Mouse (Mus musculus) cerebellum, postnatal 36 days (tissue): Measurements from ENCODE around the gene Calm2.

Experiments
- DNase-seq, 2 experiments: peaks; one replicate each; pipeline ENCODE4 v3.0.0; 2021 to 2022; ENCODE audit warnings: mixed read lengths in 2 of 2

The Calm2 gene

DNA sequence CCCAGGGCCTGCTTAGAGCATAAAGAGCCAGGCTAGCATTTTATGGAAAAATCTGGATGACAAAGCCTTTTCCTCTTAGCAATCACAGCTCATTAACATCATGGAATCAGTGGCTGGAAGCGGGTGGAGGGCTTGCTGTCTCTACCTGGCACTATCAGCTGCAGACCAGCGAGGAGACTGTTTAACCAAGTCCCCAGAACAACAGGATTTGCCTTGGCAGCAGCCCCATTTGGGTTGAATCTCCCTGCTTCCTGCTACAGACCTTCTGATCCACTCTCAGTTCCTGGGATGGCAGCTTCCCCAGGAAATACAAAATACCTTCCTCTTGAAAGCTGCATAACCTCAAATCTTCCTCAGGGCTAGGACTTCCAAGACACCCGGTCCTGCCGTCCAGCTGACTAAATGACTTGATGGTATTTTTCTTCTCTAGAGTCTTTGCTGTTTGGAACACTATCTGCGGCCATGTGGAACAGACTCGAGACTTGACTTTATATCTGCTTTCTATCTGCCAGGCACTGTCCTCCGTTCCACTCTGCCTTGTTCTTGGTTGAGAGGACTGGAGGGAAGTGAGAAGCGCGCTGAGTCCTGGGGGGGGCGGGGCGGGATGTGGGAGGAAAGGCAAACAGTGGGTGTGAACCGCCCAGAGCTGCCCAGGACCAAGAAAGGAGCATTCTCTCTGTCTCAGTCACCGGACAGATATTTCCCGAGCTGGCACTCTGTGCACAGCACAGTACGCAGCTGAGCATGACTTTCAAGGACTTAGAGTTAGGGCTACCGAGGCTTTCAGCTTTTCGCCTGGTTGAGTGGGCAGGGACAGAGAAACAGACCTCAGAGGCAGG lies 12.4 kb upstream of the Calm2 start:
- DNase-seq: peak; percentile 52

GRCm38 (mm10) chr17:87457961-87458360 lies 11.2 kb upstream of the Calm2 start:
- no peak for DNase-seq

DNA sequence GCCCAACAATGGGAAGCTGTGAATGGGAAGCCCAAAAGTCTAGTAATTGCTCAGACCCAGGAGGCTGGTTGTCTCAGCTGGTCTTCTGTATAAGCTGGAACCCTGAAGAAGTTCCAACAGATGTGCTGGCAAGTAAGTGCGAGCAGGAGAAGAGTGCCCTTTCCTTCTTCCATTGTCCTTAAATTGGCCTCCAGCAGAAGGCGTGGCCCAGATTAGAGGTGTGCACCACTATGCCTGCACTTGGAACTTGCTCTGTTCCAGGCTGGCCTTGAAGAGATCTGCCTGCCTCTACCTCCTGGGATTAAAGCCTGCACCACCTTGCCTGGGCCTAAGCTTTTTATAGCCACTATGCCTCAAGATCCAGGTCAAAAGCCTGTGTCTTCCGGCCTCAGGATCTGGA lies 7.4 kb upstream of the Calm2 start:
- DNase-seq: no peak

GRCm38 (mm10) chr17:87453336-87453735 lies 6.6 kb upstream of the Calm2 start:
- no peak for DNase-seq

- DNase-seq: no peak
Measured at GRCm38 (mm10) chr17:87448881-87449280, 2.1 kb upstream of the Calm2 start.

DNA sequence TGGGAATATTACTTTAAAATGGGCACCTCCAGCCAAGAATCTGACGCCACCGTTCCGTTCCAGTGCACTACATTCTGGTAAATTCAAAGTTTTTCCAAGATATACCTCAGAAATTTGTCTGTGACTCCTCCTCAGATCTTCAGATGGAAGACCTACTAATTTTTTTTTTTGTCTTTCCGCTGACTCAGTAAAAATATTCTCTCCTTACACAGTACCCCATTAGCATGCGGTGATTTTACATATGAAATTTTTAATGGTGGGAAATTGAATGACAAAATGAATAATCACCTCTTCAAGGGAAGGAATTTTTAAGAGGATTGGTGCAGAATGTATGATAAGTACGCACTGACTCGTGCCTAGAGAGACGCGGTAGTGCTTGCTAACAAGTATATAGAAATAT lies 1.6 kb upstream of the Calm2 start:
- no peak for DNase-seq

GRCm38 (mm10) chr17:87447612-87448200 lies 971 bp upstream of the Calm2 start:
- peak in 1 of 2 experiments; percentile 34 for DNase-seq

- DNase-seq: peak; percentile 58 to 71
Measured at GRCm38 (mm10) chr17:87445917-87446766, 593 bp downstream of the Calm2 start.

DNA sequence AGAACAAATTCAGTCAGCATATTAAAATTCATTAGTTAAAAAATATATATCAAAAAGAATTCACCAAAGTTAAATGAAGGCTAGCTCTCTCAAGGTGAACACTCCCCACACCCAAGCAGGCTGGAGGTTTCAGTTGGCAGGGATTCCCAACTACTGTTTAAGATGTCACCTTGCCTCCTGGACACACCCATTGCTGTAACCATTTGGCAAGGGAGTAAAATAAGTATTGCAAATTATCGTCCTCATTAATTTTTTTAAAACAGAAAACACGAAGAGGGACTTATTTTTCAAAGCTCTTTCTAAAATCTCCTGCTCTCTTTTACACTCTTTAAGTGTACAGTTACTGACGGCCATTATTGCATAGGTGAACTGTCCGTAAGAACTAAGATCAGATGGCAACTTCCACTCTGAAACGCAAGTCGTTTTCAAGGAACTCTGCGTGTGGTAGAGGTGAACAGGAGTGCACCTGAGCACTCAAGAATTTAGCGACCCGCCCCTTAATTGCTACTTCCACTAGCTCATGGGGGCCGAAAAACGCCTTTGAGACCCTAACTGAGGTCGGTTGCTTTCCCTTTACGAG lies 1.3 kb downstream of the Calm2 start:
- peak in 1 of 2 experiments; percentile 25 for DNase-seq

DNA sequence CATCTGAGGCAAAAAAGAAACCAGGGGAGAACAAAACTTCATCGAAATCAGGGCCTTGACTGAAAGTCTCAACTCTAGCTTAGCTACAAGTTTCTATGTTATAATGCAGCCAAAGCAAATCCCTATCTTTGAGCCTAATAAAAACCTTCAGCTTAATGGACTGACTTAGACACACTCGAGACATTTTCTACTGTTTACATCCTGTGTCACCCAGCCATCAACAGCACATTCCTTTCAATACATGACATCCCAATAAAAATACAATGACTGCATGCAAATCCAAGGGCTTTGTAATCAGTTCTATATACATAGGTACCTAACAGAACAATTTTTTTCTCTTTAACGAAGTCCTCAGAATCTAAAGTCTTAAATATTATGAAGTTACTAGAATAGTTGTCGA lies 2.0 kb downstream of the Calm2 start:
- DNase-seq: no peak

- no peak for DNase-seq
Measured at GRCm38 (mm10) chr17:87441537-87441936, 5.2 kb downstream of the Calm2 start.

DNA sequence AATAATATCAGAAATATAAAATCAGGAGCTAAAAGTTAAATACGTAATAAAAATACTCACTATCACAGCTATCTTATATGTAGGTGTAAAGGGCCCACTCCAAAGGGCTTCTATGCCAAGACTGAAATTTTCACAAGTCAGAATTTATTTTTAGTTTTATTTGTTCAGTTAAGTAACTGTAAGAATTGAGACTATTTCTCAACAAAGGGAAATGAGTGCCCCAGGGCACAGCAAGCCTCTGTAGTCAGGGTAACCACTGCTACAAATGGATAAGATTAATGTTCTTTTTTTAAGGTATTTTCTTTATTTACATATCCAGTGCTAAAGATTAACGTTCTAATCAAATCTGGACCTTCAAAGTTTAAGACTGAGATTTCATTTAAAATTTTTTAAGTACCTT lies 7.3 kb downstream of the Calm2 start:
- no peak for DNase-seq

GRCm38 (mm10) chr17:87433929-87434328 lies 12.8 kb downstream of the Calm2 start:
- no peak for DNase-seq

DNA sequence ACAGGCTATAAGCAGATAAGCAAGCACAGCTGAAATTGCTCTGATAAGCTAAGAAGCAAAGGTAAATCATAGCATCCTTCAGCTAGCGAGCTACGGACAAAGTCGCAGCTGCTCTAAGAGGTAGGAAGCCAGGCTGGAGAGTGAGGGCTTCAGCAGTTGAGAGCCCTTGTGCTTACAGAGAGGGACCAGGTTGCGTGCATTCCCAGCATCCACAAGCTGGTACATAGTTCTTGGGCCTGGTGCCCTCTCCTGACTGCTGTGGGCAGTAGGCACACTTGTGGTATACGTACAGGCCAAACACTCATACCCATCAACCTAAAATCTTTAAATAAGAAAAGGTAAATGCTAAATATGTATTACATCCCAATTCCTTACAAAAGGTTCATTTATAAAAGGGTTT lies 14.0 kb downstream of the Calm2 start:
- DNase-seq: no peak

DNA sequence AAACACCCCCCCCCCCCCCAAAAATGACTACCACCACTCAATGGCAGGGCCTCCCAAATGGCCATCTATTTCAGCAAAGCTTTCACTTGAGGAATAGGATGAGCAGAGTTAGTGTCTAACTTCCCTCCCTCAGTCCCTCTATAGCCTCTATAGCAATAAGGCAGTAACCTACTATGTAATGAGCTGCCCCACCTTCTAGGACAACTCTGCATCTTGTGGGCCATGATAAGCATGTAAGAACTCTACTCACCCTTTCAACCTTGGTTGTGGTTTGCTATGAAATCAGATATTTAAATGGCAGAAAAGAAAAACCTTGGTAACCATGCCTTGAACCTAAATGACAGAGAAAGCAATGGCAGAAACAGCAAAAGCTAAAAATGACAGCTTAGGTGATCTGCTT lies 14.4 kb downstream of the Calm2 start:
- DNase-seq: no peak

GRCm38 (mm10) chr17:87429431-87429830 lies 17.3 kb downstream of the Calm2 start:
- no peak for DNase-seq

DNA sequence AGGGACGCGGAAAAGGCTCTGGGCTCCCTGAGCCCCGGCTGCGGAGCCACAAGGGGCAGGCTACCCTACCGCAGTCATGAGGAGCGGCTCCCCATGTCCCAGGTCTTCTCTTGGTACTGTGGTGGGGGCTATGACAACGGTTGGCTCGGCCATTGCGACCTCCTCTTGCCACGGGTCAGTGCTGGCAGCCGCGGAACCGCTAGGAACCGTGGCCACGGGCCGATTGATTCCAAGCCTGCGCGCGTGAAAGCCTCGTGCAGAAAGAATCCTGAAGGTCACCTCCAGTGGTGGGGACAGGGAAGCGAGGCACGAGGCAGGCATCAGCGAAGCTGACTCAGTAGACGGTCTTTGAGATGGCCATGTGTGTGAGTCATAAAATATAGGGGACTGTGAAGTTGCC lies 19.2 kb downstream of the Calm2 start, which contains the start of gene Stpg4:
Gene Stpg4 (minus strand): TSS at position 231 of the 400 bp plus-strand sequence.
- no peak for DNase-seq

DNA sequence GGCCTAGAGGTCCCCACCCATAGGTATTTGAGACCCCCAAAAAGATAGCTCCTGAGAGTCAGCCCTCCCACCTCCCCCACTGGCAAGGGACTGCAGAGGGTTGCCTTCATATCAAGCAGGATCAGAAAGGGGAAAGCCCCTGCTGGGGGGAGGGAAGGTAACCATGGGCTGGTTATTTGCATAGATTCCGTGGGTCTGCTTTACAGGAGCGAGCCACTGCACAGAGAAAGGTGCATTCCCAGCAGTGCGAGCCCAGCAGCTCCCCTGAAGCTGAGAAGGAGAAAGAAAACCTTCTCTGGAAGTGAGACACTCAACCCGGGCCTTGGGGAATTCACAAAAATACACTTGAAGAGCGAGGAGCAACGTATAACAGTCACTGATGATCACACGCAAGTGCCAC lies 28.7 kb downstream of the Calm2 start:
- DNase-seq: no peak

- no peak for DNase-seq
Measured at GRCm38 (mm10) chr17:87406646-87407045, 40.1 kb downstream of the Calm2 start.

GRCm38 (mm10) chr17:87405576-87405975 lies 41.2 kb downstream of the Calm2 start:
- no peak for DNase-seq

GRCm38 (mm10) chr17:87403462-87403861 lies 43.3 kb downstream of the Calm2 start:
- no peak for DNase-seq

GRCm38 (mm10) chr17:87402444-87402843 lies 44.3 kb downstream of the Calm2 start:
- DNase-seq: no peak

GRCm38 (mm10) chr17:87397088-87397487 lies 49.6 kb downstream of the Calm2 start:
- no peak for DNase-seq
